Mouse (Mus musculus) embryonic fibroblast, embryonic 13.5 days (primary cell): ENCODE data around the gene Ak7. TPM values are rescaled to one million over a fixed set of nuclear protein-coding genes. Genes with fewer than 3 reads are reported as not detected.

Experiments used
- H3K27ac ChIP-seq: 2 replicates; pipeline ENCODE4 v1.5.1; 2012; ENCODE audit warnings: low read length, control low read depth, inconsistent platforms; ENCODE audit not compliant: insufficient read depth
- H3K4me1 ChIP-seq: 2 replicates; pipeline ENCODE4 v1.6.1; 2011; ENCODE audit warnings: low read length; ENCODE audit not compliant: control insufficient read depth, insufficient read depth
- H3K4me3 ChIP-seq: 2 replicates; pipeline ENCODE4 v1.5.1; 2011; ENCODE audit warnings: mild to moderate bottlenecking, control low read depth, low read length; ENCODE audit not compliant: insufficient read depth
- CTCF ChIP-seq: IDR thresholded peaks from 2 replicates; pipeline ENCODE4 v1.5.1; 2011; ENCODE audit warnings: mild to moderate bottlenecking, control low read depth, low read length, moderate library complexity, borderline replicate concordance; ENCODE audit not compliant: insufficient read depth
- POLR2A ChIP-seq: IDR thresholded peaks from 2 replicates; pipeline ENCODE4 v1.6.1; 2011; ENCODE audit warnings: low read depth, mild to moderate bottlenecking, control low read depth, low read length, moderate library complexity
- polyA plus RNA-seq: library from polyadenylated mRNA; stranded (reverse); fragments of >200 nt; gene quantifications from 2 replicates; pipeline ENCODE4 v1.2.4, GENCODE M21; 2011; ENCODE audit warnings: low read depth; ENCODE audit not compliant: missing spikeins, insufficient read length

Ak7 gene
- polyA plus RNA-seq, 1 experiment = 0.16 TPM

DNA sequence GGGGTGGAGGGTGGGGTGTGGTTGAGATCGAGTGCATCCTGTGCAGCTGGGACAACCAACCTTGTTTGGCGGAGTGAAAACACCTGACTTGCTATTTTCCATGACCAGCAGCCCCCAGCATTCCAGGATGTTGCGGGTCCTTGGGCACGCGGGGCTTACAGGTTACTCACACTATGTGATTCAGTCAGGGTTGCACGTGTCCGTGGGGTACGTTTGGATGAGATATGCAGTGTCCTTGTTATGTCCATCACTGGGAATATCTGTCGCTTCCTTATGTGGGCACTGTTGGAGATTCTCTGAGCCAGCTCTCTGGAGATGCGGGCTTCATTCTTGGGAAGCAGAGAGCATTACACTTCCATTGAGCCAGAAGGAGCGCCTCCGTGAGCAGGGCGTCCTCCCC lies 20.0 kb downstream of the Ak7 start:
- TF ChIP-seq CTCF (no peak), POLR2A (no peak)
- H3K27ac ChIP-seq = no peak overlapping the region
- no peak overlapping the region for H3K4me3 ChIP-seq
- no peaks in the 10 kb centered on the region for H3K4me1 ChIP-seq

DNA sequence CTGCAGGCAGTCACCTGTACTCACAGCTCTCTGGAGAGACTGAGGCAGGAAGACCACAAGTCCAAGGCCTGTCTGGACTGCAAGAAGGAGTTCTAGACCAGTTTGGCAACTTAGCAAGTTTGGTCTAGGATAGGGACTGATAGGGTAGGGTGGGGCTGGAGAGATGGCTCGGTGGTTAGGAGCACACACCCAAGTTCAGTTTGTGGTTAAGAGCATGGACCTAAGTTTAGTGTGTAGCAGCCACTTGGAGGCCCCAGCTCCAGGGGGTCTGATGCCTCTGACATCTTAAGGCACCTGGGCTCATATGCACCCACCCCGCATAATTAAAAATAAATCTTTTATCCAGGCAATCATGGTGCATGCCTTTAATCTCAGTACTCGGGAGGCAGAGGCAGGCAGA lies 21.5 kb downstream of the Ak7 start:
- TF ChIP-seq POLR2A (no peak), CTCF (no peak)
- Histone ChIP-seq H3K4me1 (no peaks in the 10 kb centered on the region), H3K4me3 (no peak overlapping the region), H3K27ac (no peak overlapping the region)

DNA sequence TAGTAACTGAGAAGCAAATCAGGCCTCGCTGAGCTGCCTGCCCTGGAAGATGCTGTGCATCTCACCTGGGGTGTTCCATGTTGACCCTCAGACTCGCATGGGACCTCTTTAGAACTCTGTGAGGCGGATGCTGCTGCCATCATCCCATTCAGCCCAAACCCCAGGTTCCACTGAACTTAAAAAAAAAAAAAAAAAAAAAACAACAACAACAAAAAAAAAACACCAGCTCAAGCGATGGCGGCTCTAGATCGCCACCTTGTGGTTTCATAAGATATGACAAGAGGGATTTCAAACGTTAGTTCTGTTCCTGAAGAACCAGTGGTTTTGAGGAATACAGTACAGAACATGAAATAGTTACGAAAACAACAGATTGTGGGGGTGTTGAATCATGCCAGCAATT lies 22.2 kb downstream of the Ak7 start:
- Histone ChIP-seq H3K27ac (no peak overlapping the region), H3K4me1 (no peaks in the 10 kb centered on the region), H3K4me3 (no peak overlapping the region)
- TF ChIP-seq POLR2A (no peak), CTCF (no peak)

DNA sequence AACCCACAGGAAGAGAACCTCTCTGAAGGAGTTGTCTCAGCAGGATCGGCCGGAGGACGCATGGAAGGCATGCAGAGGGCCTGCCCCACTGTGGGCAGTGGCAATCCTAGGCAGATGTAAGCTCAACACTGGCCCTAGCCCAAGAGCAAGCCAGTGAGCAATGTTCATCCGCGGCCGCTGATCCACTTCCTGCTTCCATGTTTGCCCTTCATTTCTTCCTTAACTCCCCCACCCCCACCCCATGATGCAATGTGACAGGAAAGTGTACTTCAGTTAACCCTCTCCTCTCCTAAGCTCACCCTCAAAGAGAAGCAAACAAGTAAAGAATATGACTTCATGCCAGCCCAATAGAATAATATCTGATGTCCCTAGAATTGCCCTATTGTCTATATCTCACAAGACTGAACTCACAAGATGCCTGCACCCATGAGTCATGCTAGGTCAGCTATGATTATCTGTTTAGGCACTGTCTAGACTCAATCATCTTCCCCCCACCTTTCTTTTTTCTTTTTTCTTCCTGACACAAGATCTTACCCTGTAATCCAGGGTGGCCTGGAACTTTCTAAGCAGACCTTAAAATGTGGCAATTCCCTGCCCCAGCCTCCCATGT lies 25.2 kb downstream of the Ak7 start:
- Histone ChIP-seq H3K4me3 (no peak overlapping the region), H3K4me1 (no peaks in the 10 kb centered on the region), H3K27ac (no peak overlapping the region)
- TF ChIP-seq CTCF (no peak), POLR2A (no peak)

DNA sequence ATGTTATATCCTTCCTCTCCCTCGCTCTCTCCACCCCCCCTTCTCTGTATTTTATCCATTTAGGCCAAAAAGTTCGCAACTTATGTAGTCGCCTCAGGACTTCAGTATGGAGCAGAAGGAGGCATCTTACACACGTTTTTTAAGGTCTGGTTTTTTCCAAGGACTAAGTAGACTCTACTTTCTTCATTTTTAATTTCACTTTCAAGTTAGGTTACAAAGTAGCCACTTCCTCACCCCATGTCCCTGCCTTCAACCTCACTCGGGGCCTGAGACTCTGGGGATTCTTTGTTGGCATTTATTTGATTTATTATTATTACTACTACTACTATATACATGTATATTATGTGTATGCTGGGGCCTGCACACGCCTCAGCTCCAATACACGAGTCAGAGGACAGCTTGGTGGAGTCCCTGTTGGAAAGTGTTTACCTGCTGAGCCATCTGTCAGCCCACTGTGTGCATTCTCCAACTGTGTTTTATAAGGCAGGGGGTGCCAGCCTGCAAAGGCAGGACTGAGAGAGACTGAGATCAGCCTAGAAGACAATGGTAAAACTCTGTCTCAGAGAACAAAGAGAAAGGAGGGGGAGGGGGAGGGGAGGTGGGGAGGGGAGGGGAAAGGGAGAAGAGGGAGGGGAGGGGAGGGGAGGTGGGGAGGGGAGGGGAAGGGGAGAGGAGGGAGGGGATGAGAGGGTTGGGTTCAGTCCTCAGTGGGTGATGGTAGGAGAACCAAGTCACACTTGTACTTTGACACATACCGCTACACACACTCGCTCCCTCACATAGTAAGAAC lies 27.8 kb downstream of the Ak7 start:
- H3K27ac ChIP-seq = no peak overlapping the region
- TF ChIP-seq POLR2A (no peak), CTCF (no peak)
- no peak overlapping the region for H3K4me3 ChIP-seq
- H3K4me1 ChIP-seq = no peaks in the 10 kb centered on the region

DNA sequence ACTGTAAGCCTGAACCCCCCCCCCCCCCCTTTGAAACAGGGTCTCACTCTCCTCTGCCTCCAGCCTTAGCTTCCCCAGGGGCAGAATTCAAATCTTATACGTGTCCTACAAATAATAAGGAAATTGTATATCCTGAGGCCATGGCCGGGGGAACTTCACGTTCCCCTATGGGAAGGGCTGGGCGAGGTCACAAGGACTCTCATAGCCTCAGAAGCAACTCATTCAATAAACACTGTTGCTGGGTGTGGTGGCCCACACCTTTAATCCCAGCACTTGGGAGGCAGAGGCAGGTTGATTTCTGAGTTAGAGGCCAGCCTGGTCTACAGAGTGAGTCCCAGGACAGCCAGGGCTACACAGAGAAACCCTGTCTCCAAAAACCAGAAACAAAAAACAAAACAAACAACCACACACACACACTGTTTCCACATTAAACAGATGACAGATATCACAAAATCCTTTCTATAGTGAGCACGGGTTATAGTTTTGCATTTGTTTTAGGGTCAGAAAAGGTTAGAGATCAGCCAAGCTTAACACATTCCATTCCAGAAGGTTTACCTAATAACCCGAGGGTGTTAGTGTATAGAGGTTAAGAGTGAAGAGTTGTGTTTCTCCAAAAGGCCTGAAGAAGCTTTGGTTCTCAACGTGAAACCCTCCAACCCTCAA lies 29.6 kb downstream of the Ak7 start:
- Histone ChIP-seq H3K27ac (no peak overlapping the region), H3K4me1 (no peaks in the 10 kb centered on the region), H3K4me3 (no peak overlapping the region)
- TF ChIP-seq CTCF = no peak
- TF ChIP-seq POLR2A = no peak

DNA sequence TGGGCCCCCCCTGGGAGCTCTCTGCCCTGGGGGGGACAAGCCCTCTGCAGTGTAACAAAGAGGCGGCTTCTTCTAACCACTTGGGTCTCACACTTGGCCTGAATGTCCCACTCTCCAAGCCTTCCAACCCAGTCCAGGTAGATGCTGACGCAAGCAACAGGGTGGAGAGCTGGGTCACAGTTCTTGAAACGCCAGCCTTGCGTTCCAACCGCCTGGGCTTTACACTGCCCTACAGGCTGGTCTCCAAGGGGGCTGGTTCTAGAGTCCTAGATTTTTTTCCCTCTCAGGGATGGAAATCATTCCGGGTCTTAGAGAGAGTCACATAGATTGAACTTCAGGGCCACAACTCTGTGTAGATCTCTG lies 30.1 kb downstream of the Ak7 start:
- Histone ChIP-seq H3K4me3 (no peak overlapping the region), H3K4me1 (no peaks in the 10 kb centered on the region), H3K27ac (no peak overlapping the region)
- TF ChIP-seq POLR2A (no peak), CTCF (no peak)

DNA sequence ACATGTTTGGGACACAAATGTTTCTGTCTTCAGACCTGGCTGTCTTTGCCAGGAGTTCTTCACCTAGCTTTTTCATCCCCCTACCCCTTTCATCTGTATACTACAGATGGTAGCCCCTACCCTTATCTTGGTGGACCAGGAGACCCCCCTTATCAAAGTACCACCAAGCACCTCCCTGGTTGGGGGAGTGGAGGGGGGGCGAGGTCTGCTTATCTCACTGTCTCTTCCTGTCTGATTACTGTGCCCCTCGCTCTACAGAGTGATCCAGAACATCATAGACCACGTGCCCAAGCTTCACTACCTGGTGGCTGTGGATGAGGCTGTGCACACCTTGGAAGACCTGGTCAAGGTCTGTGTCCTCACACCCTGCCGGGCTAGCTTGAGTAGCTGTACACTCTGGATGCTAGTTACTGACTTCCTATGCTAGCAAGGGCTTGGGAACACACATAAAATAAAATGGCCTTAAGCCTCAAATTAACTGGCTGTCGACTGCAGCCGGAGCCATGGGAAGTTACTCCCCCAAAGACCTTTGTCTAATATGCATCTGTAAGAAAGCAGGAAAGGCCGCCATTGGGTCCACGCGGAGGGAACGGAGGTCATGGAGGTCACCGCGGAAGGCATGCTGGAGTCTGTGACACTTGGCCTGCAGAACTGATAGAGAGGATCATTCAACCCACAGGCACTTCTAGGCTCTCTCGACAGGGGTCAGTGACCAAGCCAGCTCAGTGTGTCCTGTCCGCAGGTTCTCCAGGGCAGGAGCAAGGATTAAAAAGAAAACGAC lies 32.7 kb downstream of the Ak7 start:
- TF ChIP-seq CTCF (no peak), POLR2A (no peak)
- H3K27ac ChIP-seq = no peak overlapping the region
- no peaks in the 10 kb centered on the region for H3K4me1 ChIP-seq
- H3K4me3 ChIP-seq = no peak overlapping the region

DNA sequence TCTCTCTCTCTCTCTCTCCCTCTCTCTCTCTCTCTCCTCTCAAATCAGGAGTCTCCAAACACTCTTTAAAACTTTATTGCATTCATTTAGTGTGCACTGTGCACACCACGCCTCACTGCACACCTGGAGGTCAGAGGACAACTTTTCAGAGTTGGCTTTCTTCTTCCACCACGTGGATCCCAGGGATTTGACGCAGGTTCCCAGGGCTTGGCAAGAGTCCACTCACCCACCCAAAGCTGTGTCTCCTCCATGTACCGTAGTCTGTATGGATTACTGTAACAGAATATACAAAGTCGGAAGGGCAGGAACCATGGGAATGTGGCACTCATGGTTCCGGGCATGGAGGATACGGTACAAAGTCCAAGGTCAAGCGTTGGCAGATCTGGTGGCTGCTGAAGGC lies 33.9 kb downstream of the Ak7 start:
- H3K27ac ChIP-seq = no peak overlapping the region
- H3K4me3 ChIP-seq = no peak overlapping the region
- no peaks in the 10 kb centered on the region for H3K4me1 ChIP-seq
- TF ChIP-seq POLR2A (no peak), CTCF (no peak)
